Mouse (Mus musculus) liver, embryonic 11.5 days (tissue): ENCODE results near the gene Srp54c. TPM values are rescaled to one million over a fixed set of nuclear protein-coding genes. Genes with fewer than 3 reads are reported as not detected.
A peak's percentile ranks its signal among the peaks of the same experiment; 100 is the strongest.
"Not testable (repeated sequence)": the region's sequence is repeated elsewhere in the genome, so short reads cannot be mapped to it uniquely, and the experiment has no call there.

Experiments used
- ATAC-seq: fragments of 200-750 bp; cut with Nextera tagmentation; replicated peaks from 2 replicates; pipeline ENCODE4 v1.8.0; 2017; ENCODE audit warnings: moderate number of reproducible peaks, mild to moderate bottlenecking, moderate TSS enrichment, moderate library complexity; ENCODE audit not compliant: low FRiP score
- DNase-seq: peaks from one replicate; pipeline ENCODE4 v3.0.0-alpha.2; 2017; ENCODE audit warnings: low spot score
- H3K27ac ChIP-seq: fragments of 300-500 bp; sonication (generic); 2 replicates; pipeline ENCODE4 v1.5.1; 2014; ENCODE audit warnings: mild to moderate bottlenecking, low read depth, low read length, control low read depth
- H3K27me3 ChIP-seq: fragments of 300-500 bp; sonication (generic); replicated peaks from 2 replicates; pipeline ENCODE4 v1.6.1; 2014; ENCODE audit warnings: low read length, mixed read lengths; ENCODE audit not compliant: control insufficient read depth, insufficient read depth
- H3K36me3 ChIP-seq: fragments of 300-500 bp; sonication (generic); 2 replicates; pipeline ENCODE4 v1.6.1; 2014; ENCODE audit warnings: mild to moderate bottlenecking, low read length, moderate library complexity, mixed read lengths; ENCODE audit not compliant: control insufficient read depth, insufficient read depth
- H3K4me1 ChIP-seq: fragments of 300-500 bp; sonication (generic); replicated peaks from 2 replicates; pipeline ENCODE4 v1.6.1; 2014; ENCODE audit warnings: low read length, mixed read lengths; ENCODE audit not compliant: control insufficient read depth, insufficient read depth
- H3K4me2 ChIP-seq: fragments of 300-500 bp; sonication (generic); 2 replicates; pipeline ENCODE4 v1.6.1; 2014; ENCODE audit warnings: mild to moderate bottlenecking, control low read depth, moderate library complexity
- H3K4me3 ChIP-seq: fragments of 300-500 bp; sonication (generic); 2 replicates; pipeline ENCODE4 v1.5.1; 2014; ENCODE audit warnings: low read depth, low read length, control low read depth
- H3K9ac ChIP-seq: fragments of 300-500 bp; sonication (generic); 2 replicates; pipeline ENCODE4 v1.6.1; 2014; ENCODE audit warnings: low read depth, low read length, control low read depth
- H3K9me3 ChIP-seq: fragments of 300-500 bp; sonication (generic); 2 replicates; pipeline ENCODE4 v1.6.1; 2016; ENCODE audit warnings: low read length, inconsistent platforms, mixed read lengths; ENCODE audit not compliant: control insufficient read depth
- WGBS: fragments of 180-500 bp; shearing (Covaris S2); extraction: QIAGEN DNeasy Blood & Tissue Kit; methylation state at CpG from one replicate; pipeline ENCODE4 v1.1.7; 2014; 5-methylcytosine and 5-hydroxymethylcytosine counted together
- polyA plus RNA-seq: library from polyadenylated mRNA; unstranded; fragments of >200 nt; fragmentation: Nextera tagmentation; extraction: Ambion mirVana; gene quantifications from 2 replicates; pipeline ENCODE4 v1.2.1, GENCODE M21; 2014

Srp54c gene
- polyA plus RNA-seq, 1 experiment from 2014 or later = 70.9 TPM

DNA sequence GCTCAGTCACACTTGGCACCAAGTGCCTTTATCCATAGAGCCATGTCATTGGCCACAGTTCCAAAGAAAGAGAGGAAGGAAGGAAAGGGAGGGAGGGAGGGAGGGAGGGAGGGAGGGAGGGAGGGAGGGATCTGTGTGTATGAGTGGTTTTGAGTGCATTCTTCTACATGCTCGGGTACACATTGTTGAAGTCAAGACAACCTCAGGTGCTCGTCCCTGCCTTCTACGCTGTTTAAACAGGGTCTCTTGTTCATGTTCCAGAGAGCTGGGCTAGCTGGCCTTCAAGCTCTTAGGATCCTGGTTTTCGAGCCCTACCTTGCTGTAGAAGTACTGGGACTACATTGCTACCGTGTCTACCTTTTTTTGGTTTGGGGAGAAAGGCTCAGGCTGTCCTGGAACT, 33.4 kb downstream of the Srp54c start:
- H3K9ac ChIP-seq = not testable (repeated sequence)

GRCm38 (mm10) chr12:55272243-55272642, 42.3 kb downstream of the Srp54c start:
- no peak overlapping the region for H3K4me2 ChIP-seq
- H3K36me3 ChIP-seq = no peaks in the 10 kb centered on the region
- no peak overlapping the region for H3K9ac ChIP-seq
- H3K27me3 ChIP-seq = no peaks in the 10 kb centered on the region
- no peak overlapping the region for H3K27ac ChIP-seq
- H3K4me3 ChIP-seq = no peak overlapping the region
- 72% methylated on average over 3 of the region's 3 CpGs for WGBS
- 0 out of 2 replicates have a peak, but pooled peaks have one; percentile 23 for ATAC-seq
- H3K4me1 ChIP-seq = no peaks in the 10 kb centered on the region
- H3K9me3 ChIP-seq = no peaks in the 10 kb centered on the region
- no peak for DNase-seq

More for the DNA sequence above, 33.4 kb downstream of the Srp54c start:
- no CpG with 5 or more reads among the region's 5 CpGs for WGBS
- not testable (repeated sequence) for H3K27me3 ChIP-seq, H3K36me3 ChIP-seq, H3K9me3 ChIP-seq, H3K4me1 ChIP-seq, DNase-seq, H3K4me3 ChIP-seq, H3K27ac ChIP-seq, ATAC-seq, H3K4me2 ChIP-seq

DNA sequence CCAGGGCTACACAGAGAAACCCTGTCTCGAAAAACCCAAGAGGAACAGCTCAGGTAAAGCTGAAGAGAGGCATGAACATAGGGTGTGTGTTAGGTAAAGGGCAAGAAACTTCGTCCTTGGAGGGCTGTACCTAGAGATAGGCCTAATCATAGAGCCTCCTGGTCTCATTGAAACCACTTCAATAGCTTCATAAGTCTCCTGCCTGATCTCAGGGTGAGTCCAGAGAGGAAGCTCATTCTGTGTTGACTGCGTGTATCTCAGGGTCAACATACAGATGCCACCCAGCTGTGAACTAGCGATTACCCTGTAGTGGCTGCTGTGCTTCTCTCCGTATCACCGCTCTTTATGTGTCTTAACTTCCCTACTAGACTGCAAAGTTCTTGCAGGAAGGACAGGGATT, 47.6 kb downstream of the Srp54c start:
- peak; percentile 68 for ATAC-seq
- H3K4me1 ChIP-seq, H3K4me3 ChIP-seq, H3K27me3 ChIP-seq, H3K9ac ChIP-seq, H3K4me2 ChIP-seq, H3K36me3 ChIP-seq, H3K9me3 ChIP-seq, DNase-seq, H3K27ac ChIP-seq: not testable (repeated sequence)
- 74% methylated on average over 3 of the region's 6 CpGs for WGBS

DNA sequence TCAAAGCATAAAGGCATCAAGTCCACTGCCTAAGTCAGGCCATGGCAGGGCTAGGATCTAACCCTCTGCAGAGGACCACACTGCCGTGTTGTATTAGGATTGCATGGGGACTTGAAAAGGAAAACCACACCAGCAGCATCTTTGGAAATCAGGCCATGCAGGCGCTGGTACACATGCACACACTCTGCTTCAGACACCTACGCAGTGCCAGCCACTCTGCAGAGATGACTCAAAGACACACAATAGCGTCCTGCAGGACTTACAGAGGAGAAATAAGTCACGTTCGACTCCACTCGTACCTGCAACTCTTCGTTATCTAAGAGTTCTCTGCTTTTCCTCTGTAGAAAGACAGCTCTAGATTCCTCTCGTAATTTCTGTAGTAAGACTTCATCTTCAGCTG, 68.1 kb downstream of the Srp54c start:
- H3K4me3 ChIP-seq = no peak overlapping the region
- no peak overlapping the region for H3K4me2 ChIP-seq
- no peak for DNase-seq
- no peak for ATAC-seq
- no peaks in the 10 kb centered on the region for H3K27me3 ChIP-seq
- H3K4me1 ChIP-seq = peaks cover 7% of the 10 kb centered on the region
- WGBS = 91% methylated on average over 9 of the region's 9 CpGs
- H3K27ac ChIP-seq = no peak overlapping the region
- H3K9ac ChIP-seq = no peak overlapping the region
- peaks cover 27% of the 10 kb centered on the region for H3K36me3 ChIP-seq
- H3K9me3 ChIP-seq = no peaks in the 10 kb centered on the region

GRCm38 (mm10) chr12:55299336-55299735, 69.4 kb downstream of the Srp54c start, which contains the start of gene 1110008L16Rik:
Gene 1110008L16Rik, plus strand, starts transcription at chr12:55299577.
- no peak for DNase-seq
- 80% methylated on average over 5 of the region's 5 CpGs for WGBS
- no peaks in the 10 kb centered on the region for H3K27me3 ChIP-seq
- no peak within 1 kb of the TSS for H3K27ac ChIP-seq
- no peaks in the 10 kb centered on the region for H3K9me3 ChIP-seq
- 0 out of 2 replicates have a peak within 1 kb of the TSS, but pooled peaks have one; percentile 4 for H3K4me2 ChIP-seq
- H3K36me3 ChIP-seq = peaks cover 22% of the 10 kb centered on the region; the same call in 1 of the 2 replicates
- H3K9ac ChIP-seq = no peak within 1 kb of the TSS
- no peak for ATAC-seq
- peaks cover 7% of the 10 kb centered on the region for H3K4me1 ChIP-seq
- H3K4me3 ChIP-seq = no peak within 1 kb of the TSS

- ATAC-seq (no peak), DNase-seq (no peak)
- H3K27me3 ChIP-seq = no peaks in the 10 kb centered on the region
- peak overlapping the region; percentile 59 for H3K4me3 ChIP-seq
- H3K4me1 ChIP-seq = peaks cover 7% of the 10 kb centered on the region
- H3K9me3 ChIP-seq = no peaks in the 10 kb centered on the region
- H3K27ac ChIP-seq = no peak overlapping the region; the same call in 1 of the 2 replicates
- peak overlapping the region; percentile 65 for H3K4me2 ChIP-seq
- H3K36me3 ChIP-seq = peaks cover 16% of the 10 kb centered on the region; the same call in 1 of the 2 replicates
- peak overlapping the region; percentile 90 for H3K9ac ChIP-seq
- 65% methylated on average over 3 of the region's 3 CpGs for WGBS
Observed at GRCm38 (mm10) chr12:55300820-55301351, 70.9 kb downstream of the Srp54c start.

DNA sequence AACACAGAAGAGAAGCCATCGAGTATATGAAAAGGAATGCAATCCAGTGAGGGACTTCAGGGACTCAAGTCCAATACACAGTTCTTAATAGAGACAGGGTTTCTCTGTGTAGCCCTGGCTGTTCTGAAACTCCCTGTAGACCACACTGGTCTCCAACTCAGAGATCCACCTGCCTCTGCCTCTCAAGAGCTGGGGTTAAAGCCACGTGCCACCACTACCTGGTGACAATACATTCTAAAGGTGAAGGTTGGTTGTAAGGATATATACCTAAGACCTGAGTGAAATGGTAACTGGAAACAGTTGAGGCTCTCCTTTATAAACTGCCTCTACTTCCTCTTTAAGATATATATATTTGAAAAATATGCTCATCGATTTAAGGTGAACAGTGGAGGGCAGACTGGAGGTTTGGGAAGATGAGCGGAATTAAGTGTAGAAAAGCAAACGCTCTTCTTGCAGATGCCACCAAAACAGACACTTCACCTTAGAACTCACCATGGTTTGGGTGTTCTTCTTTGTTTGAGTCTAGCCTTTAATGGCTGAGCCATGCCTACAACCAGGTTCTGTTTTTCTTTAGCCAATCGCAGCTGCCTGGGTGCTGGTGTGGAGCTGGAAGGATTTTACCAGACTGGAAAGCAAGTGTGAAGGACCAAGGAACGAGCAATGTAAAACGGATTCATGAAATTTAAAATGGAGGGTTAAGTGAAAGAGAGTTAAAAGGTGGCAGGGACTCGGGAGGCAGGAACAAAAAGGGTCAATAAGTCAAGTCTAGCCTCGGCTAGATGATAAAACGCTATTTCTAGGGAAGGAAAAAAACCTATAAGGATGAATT, 71.7 kb downstream of the Srp54c start:
- DNase-seq (peak; percentile 49), ATAC-seq (no peak)
- Histone ChIP-seq H3K9ac (peak overlapping the region; percentile 90), H3K36me3 (peaks cover 16% of the 10 kb centered on the region; the same call in 1 of the 2 replicates), H3K4me2 (peak overlapping the region; percentile 65), H3K4me3 (peak overlapping the region; percentile 59), H3K4me1 (peaks cover 7% of the 10 kb centered on the region), H3K9me3 (no peaks in the 10 kb centered on the region), H3K27ac (peak overlapping the region; percentile 98), H3K27me3 (no peaks in the 10 kb centered on the region)
- WGBS = 38% methylated on average over 11 of the region's 11 CpGs

DNA sequence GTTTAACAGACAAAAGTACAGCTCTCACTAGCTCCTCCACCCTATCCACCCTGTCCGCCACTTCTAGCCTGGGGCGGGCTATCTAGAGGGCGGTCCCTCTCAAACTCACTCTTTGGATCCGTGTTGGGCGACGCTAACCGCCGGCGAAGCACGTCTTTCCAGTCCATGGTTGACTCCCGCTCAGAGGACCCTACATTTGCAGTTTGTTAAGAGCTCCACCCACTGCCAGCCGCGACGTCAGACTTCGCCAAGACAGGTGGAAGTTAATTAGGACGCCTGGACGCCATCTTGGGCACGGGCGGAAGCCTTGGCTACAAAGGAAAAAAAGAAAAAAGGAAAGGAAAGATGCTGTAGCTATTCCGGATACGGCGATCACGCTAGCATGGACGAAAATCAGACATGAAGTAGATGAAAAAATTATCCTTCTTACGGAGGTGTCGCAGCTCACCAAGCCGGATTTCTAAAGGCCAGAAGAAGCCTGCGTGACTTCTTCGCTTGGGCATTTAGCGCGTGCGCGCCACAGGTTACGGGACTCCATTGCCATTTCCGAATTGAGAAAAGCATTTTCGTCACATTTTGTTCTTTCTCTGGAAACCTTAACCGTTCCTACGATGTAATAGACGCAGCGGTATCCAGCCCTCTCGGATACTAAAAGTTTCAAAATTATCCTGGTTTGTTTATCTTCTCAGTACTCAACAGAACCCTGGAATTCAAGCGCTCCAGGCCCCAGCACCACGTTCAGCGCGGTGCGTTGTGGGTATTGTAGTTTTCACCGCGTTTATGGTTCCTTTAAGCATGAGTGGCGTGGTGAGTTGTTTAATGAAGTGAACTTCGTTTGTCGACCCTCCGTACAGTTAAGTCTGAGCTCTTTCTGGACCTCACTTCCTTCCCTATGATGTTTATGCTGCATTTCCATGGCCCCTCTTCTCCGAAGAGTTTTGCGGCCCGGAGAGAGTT, 72.8 kb downstream of the Srp54c start, which contains the start of gene Ppp2r3c:
TSS of gene Ppp2r3c (minus strand) at position 514 of the 957 bp plus-strand sequence.
- H3K9ac ChIP-seq = peak within 1 kb of the TSS; percentile 90
- peak within 1 kb of the TSS; percentile 59 for H3K4me3 ChIP-seq
- under 1% methylated on average over 55 of the region's 55 CpGs for WGBS
- peak; percentile 95 for ATAC-seq
- H3K4me1 ChIP-seq = peaks cover 7% of the 10 kb centered on the region
- peak within 1 kb of the TSS; percentile 65 for H3K4me2 ChIP-seq
- DNase-seq = peak; percentile 92
- H3K27me3 ChIP-seq = no peaks in the 10 kb centered on the region
- peaks cover 14% of the 10 kb centered on the region; the same call in 1 of the 2 replicates for H3K36me3 ChIP-seq
- peak within 1 kb of the TSS; percentile 98 for H3K27ac ChIP-seq
- H3K9me3 ChIP-seq = no peaks in the 10 kb centered on the region
